Mouse (Mus musculus) kidney, adult 2 months (tissue): ENCODE measurements around the gene Spcs2. TPM values are rescaled to one million over a fixed set of nuclear protein-coding genes. Genes with fewer than 3 reads are reported as not detected.
"Not testable (repeated sequence)": the region's sequence is repeated elsewhere in the genome, so short reads cannot be mapped to it uniquely, and the experiment has no call there.

Experiments used
- DNase-seq: peaks from one replicate; pipeline ENCODE4 v3.0.0; 2021
- H3K27ac ChIP-seq: fragments of 200-500 bp; 2 replicates; pipeline ENCODE4 v1.5.1; 2012; ENCODE audit warnings: low read depth, low read length, control low read depth, inconsistent platforms; ENCODE audit not compliant: insufficient read depth
- H3K27me3 ChIP-seq: fragments of 200-500 bp; replicated peaks from 2 replicates; pipeline ENCODE4 v1.6.1; 2012; ENCODE audit warnings: mild to moderate bottlenecking, moderate library complexity, low read length, inconsistent platforms; ENCODE audit not compliant: control insufficient read depth, insufficient read depth
- H3K36me3 ChIP-seq: fragments of 200-500 bp; 2 replicates; pipeline ENCODE4 v1.6.1; 2012; ENCODE audit warnings: mild to moderate bottlenecking, moderate library complexity, low read length, inconsistent platforms; ENCODE audit not compliant: control insufficient read depth, insufficient read depth
- H3K4me1 ChIP-seq: fragments of 200-500 bp; 2 replicates; pipeline ENCODE4 v1.6.1; 2011; ENCODE audit warnings: low read length; ENCODE audit not compliant: control insufficient read depth, insufficient read depth
- H3K4me3 ChIP-seq: fragments of 200-500 bp; 2 replicates; pipeline ENCODE4 v1.5.1; 2011; ENCODE audit warnings: mild to moderate bottlenecking, low read depth, low read length, control low read depth; ENCODE audit not compliant: insufficient read depth
- CTCF ChIP-seq: fragments of 200-500 bp; conservative IDR thresholded peaks from 2 replicates; pipeline ENCODE4 v1.5.1; 2011; ENCODE audit warnings: low read depth, mild to moderate bottlenecking, control low read depth, low read length, moderate library complexity, mixed read lengths; ENCODE audit not compliant: insufficient read depth, insufficient read length
- POLR2A ChIP-seq: fragments of 200-500 bp; IDR thresholded peaks from one replicate; pipeline ENCODE4 v1.6.1; 2011; ENCODE audit warnings: low read depth, low read length, control low read depth
- WGBS: fragments of 180-500 bp; shearing (Covaris S2); methylation state at CpG from one replicate; pipeline ENCODE4 v1.1.7; 2018; 5-methylcytosine and 5-hydroxymethylcytosine counted together
- polyA plus RNA-seq: library from polyadenylated mRNA; depleted of rRNA; stranded (reverse); fragments of >200 nt; gene quantifications from 2 replicates; pipeline ENCODE4 v1.2.3, GENCODE M21; 2012

Gene Spcs2
- polyA plus RNA-seq, 1 experiment, result 39.7 TPM

DNA sequence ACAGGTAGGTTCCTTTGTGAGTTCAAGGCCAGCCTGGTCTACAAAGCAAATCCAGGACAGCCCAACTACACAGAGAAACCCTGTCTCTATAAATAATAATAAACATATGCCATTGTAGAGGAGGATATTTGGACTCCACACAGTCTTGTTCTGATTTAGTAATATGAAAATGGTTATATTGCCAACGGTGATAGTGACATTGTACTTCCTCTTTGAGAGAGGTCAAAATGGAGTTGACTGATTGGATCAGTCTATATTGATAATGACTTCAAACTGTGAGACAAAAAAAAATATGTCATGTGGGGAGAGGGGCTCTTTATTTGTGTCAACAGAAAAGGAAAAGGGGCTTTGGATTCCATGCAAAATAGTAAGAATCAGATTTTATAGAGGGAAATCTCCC is 57.9 kb downstream of the Spcs2 start:
- TF ChIP-seq POLR2A (no peak), CTCF (no peak)
- DNase-seq, result no peak
- H3K27me3 ChIP-seq, result no peaks in the 10 kb centered on the region
- 66% methylated on average over 1 of the region's 1 CpGs for WGBS
- H3K36me3 ChIP-seq, result no peaks in the 10 kb centered on the region
- H3K4me1 ChIP-seq, result no peaks in the 10 kb centered on the region
- no peak overlapping the region for H3K4me3 ChIP-seq
- no peak overlapping the region for H3K27ac ChIP-seq

- 85% methylated on average over 3 of the region's 3 CpGs for WGBS
- H3K4me1 ChIP-seq, H3K4me3 ChIP-seq, H3K36me3 ChIP-seq, H3K27ac ChIP-seq, H3K27me3 ChIP-seq, DNase-seq: not testable (repeated sequence)
Observed at GRCm38 (mm10) chr7:99804033-99804432, 59.2 kb downstream of the Spcs2 start.

GRCm38 (mm10) chr7:99803535-99803934 is 59.7 kb downstream of the Spcs2 start:
- TF ChIP-seq POLR2A (no peak), CTCF (no peak)
- WGBS, result 71% methylated on average over 8 of the region's 8 CpGs
- no peak for DNase-seq
- Histone ChIP-seq H3K4me3 (no peak overlapping the region), H3K27ac (no peak overlapping the region), H3K36me3 (no peaks in the 10 kb centered on the region), H3K4me1 (no peaks in the 10 kb centered on the region), H3K27me3 (no peaks in the 10 kb centered on the region)

- WGBS, result 82% methylated on average over 7 of the region's 7 CpGs
Observed at GRCm38 (mm10) chr7:99799118-99799517, 64.1 kb downstream of the Spcs2 start.

GRCm38 (mm10) chr7:99797911-99798647 is 65.2 kb downstream of the Spcs2 start:
- TF ChIP-seq CTCF, result peak; percentile 56
- no peak for TF ChIP-seq POLR2A
- Histone ChIP-seq H3K4me1 (no peaks in the 10 kb centered on the region), H3K36me3 (no peaks in the 10 kb centered on the region), H3K4me3 (no peak overlapping the region), H3K27ac (no peak overlapping the region), H3K27me3 (no peaks in the 10 kb centered on the region)
- WGBS, result 34% methylated on average over 6 of the region's 6 CpGs
- DNase-seq, result peak; percentile 73

More at GRCm38 (mm10) chr7:99799118-99799517, 64.1 kb downstream of the Spcs2 start:
- Histone ChIP-seq H3K27ac (no peak overlapping the region), H3K4me3 (no peak overlapping the region), H3K27me3 (no peaks in the 10 kb centered on the region), H3K4me1 (no peaks in the 10 kb centered on the region), H3K36me3 (no peaks in the 10 kb centered on the region)
- DNase-seq, result no peak
- TF ChIP-seq POLR2A (no peak), CTCF (no peak)

DNA sequence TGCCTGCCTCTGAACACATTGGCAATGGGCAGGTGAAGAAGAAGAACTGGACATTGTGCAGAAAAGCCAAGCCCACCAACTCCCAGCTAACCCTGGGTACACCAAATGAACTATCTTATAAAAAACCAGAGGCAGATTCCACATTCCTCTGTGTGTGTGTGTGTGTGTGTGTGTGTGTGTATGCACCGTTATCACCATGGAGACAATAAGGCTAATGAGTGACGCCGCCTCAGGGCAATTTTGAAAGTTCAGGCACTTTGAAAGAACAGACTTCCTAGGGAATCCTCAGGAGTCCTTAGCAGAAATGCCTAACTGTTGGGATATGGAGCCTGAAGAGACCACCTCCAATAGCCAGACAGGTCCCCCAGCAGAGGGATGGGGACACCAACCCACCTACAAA is 66.0 kb downstream of the Spcs2 start:
- Histone ChIP-seq H3K27ac (no peak overlapping the region), H3K27me3 (no peaks in the 10 kb centered on the region), H3K4me1 (no peaks in the 10 kb centered on the region), H3K4me3 (no peak overlapping the region), H3K36me3 (no peaks in the 10 kb centered on the region)
- WGBS, result 75% methylated on average over 3 of the region's 3 CpGs
- TF ChIP-seq CTCF (no peak), POLR2A (no peak)
- no peak for DNase-seq

- no peak for DNase-seq
- H3K27ac ChIP-seq, result no peak overlapping the region
- no peak for TF ChIP-seq CTCF
- no peak for TF ChIP-seq POLR2A
Observed at GRCm38 (mm10) chr7:99796471-99796870, 66.8 kb downstream of the Spcs2 start.

More at GRCm38 (mm10) chr7:99796471-99796870, 66.8 kb downstream of the Spcs2 start:
- H3K27me3 ChIP-seq, result no peaks in the 10 kb centered on the region
- H3K4me3 ChIP-seq, result no peak overlapping the region
- H3K4me1 ChIP-seq, result no peaks in the 10 kb centered on the region
- 83% methylated on average over 3 of the region's 3 CpGs for WGBS
- no peaks in the 10 kb centered on the region for H3K36me3 ChIP-seq
